Comparison of ENCODE assay signal across 26 mouse cellular contexts in genomic region chr3:103792566-103792965, GRCm38 (mm10). TPM values are rescaled to one million over a fixed set of nuclear protein-coding genes. Genes with fewer than 3 reads are reported as not detected.
DNase-seq lines count a peak whose midpoint lies in the region; ATAC-seq and TF ChIP-seq lines count a peak whose summit lies in the region.
"Had no signal": no experiment of that assay in that cellular context is flagged by ENCODE, and none has a peak within 500 bp of the region (broad histone marks: within the 10 kb centered on the region; RNA-seq: fewer than 3 reads in every experiment).

No protein-coding gene starts in this region.

- TF ChIP-seq CTCF in gastrocnemius, adult 2 months (IDR thresholded peaks at IDR 0.05): no peak

- ATAC-seq in heart, embryonic 12.5 days (ENCODE audit: insufficient number of reproducible peaks, low FRiP score): no peak
- ATAC-seq in liver, embryonic 12.5 days: no peak
- ATAC-seq in liver, embryonic 11.5 days (replicated peaks; ENCODE audit: low FRiP score): no peak
- ATAC-seq in liver, embryonic 16.5 days (ENCODE audit: low read depth): no peak
- ATAC-seq: CD4-positive, CD25-positive, alpha-beta regulatory T cell, adult 4 months; forebrain, embryonic 16.5 days; hindbrain, embryonic 16.5 days; intestine, embryonic 15.5 days; midbrain, embryonic 15.5 days had no signal

- H3K9me3 ChIP-seq in heart, embryonic 10.5 days: no peaks in the 10 kb centered on the region
- H3K9me3 ChIP-seq in heart, embryonic 12.5 days (replicated peaks): no peaks in the 10 kb centered on the region
- H3K9me3 ChIP-seq in liver, embryonic 12.5 days (replicated peaks): no peaks in the 10 kb centered on the region
- no peaks in the 10 kb centered on the region for H3K9me3 ChIP-seq in liver, embryonic 11.5 days (ENCODE audit: control insufficient read depth, low read length)
- H3K9me3 ChIP-seq in liver, embryonic 16.5 days (replicated peaks; ENCODE audit: control insufficient read depth, low read length): no peaks in the 10 kb centered on the region
- H3K9me3 ChIP-seq: embryonic facial prominence, embryonic 15.5 days; forebrain, embryonic 10.5 days; hindbrain, embryonic 10.5 days; intestine, embryonic 15.5 days; midbrain, embryonic 15.5 days; neural tube, embryonic 13.5 days had no signal

- no peaks in the 10 kb centered on the region for H3K27me3 ChIP-seq in heart, embryonic 10.5 days (ENCODE audit: insufficient read depth, poor library complexity, severe bottlenecking)
- 0 out of 2 replicates have a peak, but pooled peaks cover 4% of the 10 kb centered on the region for H3K27me3 ChIP-seq in heart, embryonic 12.5 days (replicated peaks)
- H3K27me3 ChIP-seq in liver, embryonic 12.5 days (replicated peaks): no peaks in the 10 kb centered on the region
- H3K27me3 ChIP-seq in liver, embryonic 11.5 days (replicated peaks; ENCODE audit: control insufficient read depth, insufficient read depth, low read length): no peaks in the 10 kb centered on the region
- H3K27me3 ChIP-seq in liver, embryonic 16.5 days (ENCODE audit: control insufficient read depth, insufficient read depth, low read depth, low read length): no peaks in the 10 kb centered on the region
- H3K27me3 ChIP-seq: embryonic facial prominence, embryonic 15.5 days; intestine, embryonic 15.5 days; midbrain, embryonic 15.5 days had no signal

- WGBS in heart, embryonic 10.5 days: 73% methylated on average over 1 of the region's 1 CpGs
- 69% methylated on average over 1 of the region's 1 CpGs for WGBS in heart, embryonic 12.5 days
- WGBS in liver, embryonic 12.5 days (ENCODE audit: insufficient replicate concordance): 75% methylated on average over 1 of the region's 1 CpGs
- WGBS in liver, embryonic 11.5 days: 82% methylated on average over 1 of the region's 1 CpGs
- WGBS in liver, embryonic 16.5 days (ENCODE audit: insufficient replicate concordance): 65% methylated on average over 1 of the region's 1 CpGs

- no peak for DNase-seq in gastrocnemius, adult 2 months
- DNase-seq in gastrocnemius, postnatal 36 days: no peak
- DNase-seq in heart, embryonic 10.5 days (ENCODE audit: low spot score): no peak
- DNase-seq in liver, embryonic 11.5 days (ENCODE audit: low spot score): no peak
- DNase-seq in lung, adult 18-20 months: no peak
- DNase-seq: adrenal gland, postnatal 25 days; cerebellum, adult 9-11 months; lung, postnatal 4 days; thymus, postnatal 36 days had no signal

- H3K4me2 ChIP-seq in heart, embryonic 12.5 days: no peak overlapping the region
- H3K4me2 ChIP-seq in liver, embryonic 12.5 days: peak overlapping the region; percentile 73; the same call in 1 of the 2 replicates
- no peak overlapping the region for H3K4me2 ChIP-seq in liver, embryonic 11.5 days
- H3K4me2 ChIP-seq in liver, embryonic 16.5 days (ENCODE audit: low read depth, low read length): 0 out of 2 replicates have a peak overlapping the region, but pooled peaks have one; percentile 81

- no peak overlapping the region; the same call in 1 of the 2 replicates for H3K4me3 ChIP-seq in gastrocnemius, adult 2 months
- H3K4me3 ChIP-seq in heart, embryonic 10.5 days: no peak overlapping the region
- H3K4me3 ChIP-seq in heart, embryonic 12.5 days: no peak overlapping the region
- H3K4me3 ChIP-seq in liver, embryonic 12.5 days: no peak overlapping the region
- no peak overlapping the region for H3K4me3 ChIP-seq in liver, embryonic 11.5 days (ENCODE audit: low read depth, low read length)
- H3K4me3 ChIP-seq in liver, embryonic 16.5 days (ENCODE audit: low read depth, low read length): no peak overlapping the region
- H3K4me3 ChIP-seq: intestine, embryonic 15.5 days had no signal

- H3K36me3 ChIP-seq in heart, embryonic 10.5 days: no peaks in the 10 kb centered on the region
- H3K36me3 ChIP-seq in heart, embryonic 12.5 days: no peaks in the 10 kb centered on the region
- peaks cover 5% of the 10 kb centered on the region; the same call in 1 of the 2 replicates for H3K36me3 ChIP-seq in liver, embryonic 12.5 days
- H3K36me3 ChIP-seq in liver, embryonic 11.5 days (ENCODE audit: control insufficient read depth, insufficient read depth, low read length): no peaks in the 10 kb centered on the region
- no peaks in the 10 kb centered on the region for H3K36me3 ChIP-seq in liver, embryonic 16.5 days (ENCODE audit: control insufficient read depth, insufficient read depth)
- H3K36me3 ChIP-seq: embryonic facial prominence, embryonic 15.5 days; forebrain, embryonic 10.5 days; hindbrain, embryonic 10.5 days; intestine, embryonic 15.5 days; midbrain, embryonic 15.5 days; neural tube, embryonic 13.5 days had no signal

- no peak overlapping the region for H3K9ac ChIP-seq in heart, embryonic 12.5 days
- no peak overlapping the region for H3K9ac ChIP-seq in liver, embryonic 12.5 days
- no peak overlapping the region for H3K9ac ChIP-seq in liver, embryonic 11.5 days (ENCODE audit: low read depth, low read length)
- peak overlapping the region; percentile 14; the same call in 1 of the 2 replicates for H3K9ac ChIP-seq in liver, embryonic 16.5 days (ENCODE audit: low read depth, low read length)
- H3K9ac ChIP-seq: embryonic facial prominence, embryonic 15.5 days; intestine, embryonic 15.5 days; midbrain, embryonic 15.5 days had no signal

- H3K4me1 ChIP-seq in heart, embryonic 10.5 days: peaks cover 8% of the 10 kb centered on the region
- H3K4me1 ChIP-seq in heart, embryonic 12.5 days (replicated peaks): peaks cover 11% of the 10 kb centered on the region
- H3K4me1 ChIP-seq in liver, embryonic 12.5 days: peaks cover 70% of the 10 kb centered on the region
- H3K4me1 ChIP-seq in liver, embryonic 11.5 days (replicated peaks; ENCODE audit: control insufficient read depth, insufficient read depth, low read length): peaks cover 12% of the 10 kb centered on the region; the same call in 1 of the 2 replicates
- peaks cover 54% of the 10 kb centered on the region for H3K4me1 ChIP-seq in liver, embryonic 16.5 days (ENCODE audit: control insufficient read depth, low read depth, low read length)
- H3K4me1 ChIP-seq: intestine, embryonic 15.5 days had no signal

- intact Hi-C loops in gastrocnemius, adult 2 months (cut with DNase I): no loop called here
- intact Hi-C loops in gastrocnemius, postnatal 36 days (cut with DNase I): no loop called here

- H3K27ac ChIP-seq in gastrocnemius, adult 2 months: peak overlapping the region; percentile 93
- peak overlapping the region; percentile 38; the same call in 1 of the 2 replicates for H3K27ac ChIP-seq in heart, embryonic 10.5 days
- H3K27ac ChIP-seq in heart, embryonic 12.5 days (ENCODE audit: poor library complexity, severe bottlenecking): no peak overlapping the region
- H3K27ac ChIP-seq in liver, embryonic 12.5 days: peak overlapping the region; percentile 91
- H3K27ac ChIP-seq in liver, embryonic 11.5 days (ENCODE audit: low read depth, low read length): no peak overlapping the region
- peak overlapping the region; percentile 96 for H3K27ac ChIP-seq in liver, embryonic 16.5 days (ENCODE audit: low read length)
- H3K27ac ChIP-seq: forebrain, embryonic 10.5 days; intestine, embryonic 15.5 days had no signal

RNA-seq across cellular contexts. Expression of gene Hipk1, which starts 1.2 kb away (rescaled TPM):
- 10 to 100 TPM; 67.2 to 73.7 TPM for total RNA-seq in gastrocnemius, adult 2 months (2021)
- total RNA-seq in gastrocnemius, postnatal 36 days (2021): 10 to 100 TPM; 53.8 to 61.3 TPM
- 8.2 and 9.5 TPM in 2 replicates for polyA plus RNA-seq in heart, embryonic 10.5 days (2016; fragmentation: Nextera tagmentation; extraction: Ambion mirVana)
- polyA plus RNA-seq in heart, embryonic 12.5 days (2016; fragmentation: Nextera tagmentation; extraction: Ambion mirVana): 13.5 and 14.9 TPM in 2 replicates
- 17.7 and 18.1 TPM in 2 replicates for polyA plus RNA-seq in liver, embryonic 12.5 days (2016; fragmentation: Nextera tagmentation; extraction: Ambion mirVana)
- 15.5 and 15.7 TPM in 2 replicates for polyA plus RNA-seq in liver, embryonic 11.5 days (2014; fragmentation: Nextera tagmentation; extraction: Ambion mirVana)
- polyA plus RNA-seq in liver, embryonic 16.5 days (2015; fragmentation: Nextera tagmentation; extraction: Ambion mirVana): 15.3 and 16.4 TPM in 2 replicates

RNA-seq across cellular contexts. Expression of gene Dclre1b, which starts 16.7 kb away (rescaled TPM):
- total RNA-seq in gastrocnemius, adult 2 months (2021): 1 to 10 TPM; 6.4 to 8.6 TPM
- total RNA-seq in gastrocnemius, postnatal 36 days (2021): 1 to 10 TPM; 2.5 to 5.1 TPM
- 25.7 and 25.8 TPM in 2 replicates for polyA plus RNA-seq in heart, embryonic 10.5 days (2016; fragmentation: Nextera tagmentation; extraction: Ambion mirVana)
- 18.1 and 19.8 TPM in 2 replicates for polyA plus RNA-seq in heart, embryonic 12.5 days (2016; fragmentation: Nextera tagmentation; extraction: Ambion mirVana)
- 28.4 and 30.8 TPM in 2 replicates for polyA plus RNA-seq in liver, embryonic 12.5 days (2016; fragmentation: Nextera tagmentation; extraction: Ambion mirVana)
- 35.1 and 36.8 TPM in 2 replicates for polyA plus RNA-seq in liver, embryonic 11.5 days (2014; fragmentation: Nextera tagmentation; extraction: Ambion mirVana)
- polyA plus RNA-seq in liver, embryonic 16.5 days (2015; fragmentation: Nextera tagmentation; extraction: Ambion mirVana): 24.1 and 28.5 TPM in 2 replicates

RNA-seq across cellular contexts. Expression of gene Ap4b1, which starts 16.8 kb away (rescaled TPM):
- total RNA-seq in gastrocnemius, adult 2 months (2021): 1 to 10 TPM; 7.1 to 8.8 TPM
- 10 to 100 TPM in 1 of 2 experiments, 1 to 10 TPM in 1; 7.4 to 10.8 TPM for total RNA-seq in gastrocnemius, postnatal 36 days (2021)
- 20.3 and 20.8 TPM in 2 replicates for polyA plus RNA-seq in heart, embryonic 10.5 days (2016; fragmentation: Nextera tagmentation; extraction: Ambion mirVana)
- polyA plus RNA-seq in heart, embryonic 12.5 days (2016; fragmentation: Nextera tagmentation; extraction: Ambion mirVana): 16.2 and 16.5 TPM in 2 replicates
- polyA plus RNA-seq in liver, embryonic 12.5 days (2016; fragmentation: Nextera tagmentation; extraction: Ambion mirVana): 18.7 and 19.4 TPM in 2 replicates
- polyA plus RNA-seq in liver, embryonic 11.5 days (2014; fragmentation: Nextera tagmentation; extraction: Ambion mirVana): 20.8 and 23.9 TPM in 2 replicates
- 15.2 and 15.9 TPM in 2 replicates for polyA plus RNA-seq in liver, embryonic 16.5 days (2015; fragmentation: Nextera tagmentation; extraction: Ambion mirVana)

RNA-seq across cellular contexts. Expression of gene Gm43064, which starts 16.8 kb away (rescaled TPM):
- total RNA-seq in gastrocnemius, adult 2 months (2021): under 1 TPM; 0.46 to 0.47 TPM
- total RNA-seq in gastrocnemius, postnatal 36 days (2021): under 1 TPM in 1 of 2 experiments, not detected in 1; 0.49 TPM
- polyA plus RNA-seq in heart, embryonic 10.5 days (2016; fragmentation: Nextera tagmentation; extraction: Ambion mirVana): not detected in 2 replicates
- 0.12 and 0.27 TPM in 2 replicates for polyA plus RNA-seq in heart, embryonic 12.5 days (2016; fragmentation: Nextera tagmentation; extraction: Ambion mirVana)
- polyA plus RNA-seq in liver, embryonic 12.5 days (2016; fragmentation: Nextera tagmentation; extraction: Ambion mirVana): 0.56 and 0.60 TPM in 2 replicates
- polyA plus RNA-seq in liver, embryonic 11.5 days (2014; fragmentation: Nextera tagmentation; extraction: Ambion mirVana): 0.75 TPM in 1 of 2 replicates, not detected in the other
- 0.70 and 1.1 TPM in 2 replicates for polyA plus RNA-seq in liver, embryonic 16.5 days (2015; fragmentation: Nextera tagmentation; extraction: Ambion mirVana)
- total RNA-seq: common myeloid progenitor, adult 5-6 weeks; megakaryocyte-erythroid progenitor cell, adult 5-6 weeks had no signal
- polyA plus RNA-seq: intestine, embryonic 15.5 days had no signal

RNA-seq across cellular contexts. Expression of gene Bcl2l15, which starts 39.8 kb away (rescaled TPM):
- under 1 TPM; 0.23 to 0.73 TPM for total RNA-seq in gastrocnemius, adult 2 months (2021)
- total RNA-seq in gastrocnemius, postnatal 36 days (2021): under 1 TPM in 1 of 2 experiments, not detected in 1; 0.44 TPM
- polyA plus RNA-seq in heart, embryonic 10.5 days (2016; fragmentation: Nextera tagmentation; extraction: Ambion mirVana): 0.13 and 1.4 TPM in 2 replicates
- polyA plus RNA-seq in heart, embryonic 12.5 days (2016; fragmentation: Nextera tagmentation; extraction: Ambion mirVana): 0.10 and 0.32 TPM in 2 replicates
- 1.6 and 1.7 TPM in 2 replicates for polyA plus RNA-seq in liver, embryonic 12.5 days (2016; fragmentation: Nextera tagmentation; extraction: Ambion mirVana)
- polyA plus RNA-seq in liver, embryonic 11.5 days (2014; fragmentation: Nextera tagmentation; extraction: Ambion mirVana): 0.63 and 1.2 TPM in 2 replicates
- 1.5 and 1.7 TPM in 2 replicates for polyA plus RNA-seq in liver, embryonic 16.5 days (2015; fragmentation: Nextera tagmentation; extraction: Ambion mirVana)
- total RNA-seq: granulocyte monocyte progenitor cell, adult 5-6 weeks had no signal
- polyA plus RNA-seq: embryonic facial prominence, embryonic 15.5 days; hindbrain, embryonic 10.5 days; kidney, embryonic 16.5 days; lung, embryonic 16.5 days had no signal

Comparison
In these comparisons a context has a peak if more than half of its experiments do, and no peak if none do; other contexts are left out.
1. H3K27ac ChIP-seq: peak in gastrocnemius, adult 2 months (single experiment), heart, embryonic 10.5 days (single experiment), liver, embryonic 12.5 days (single experiment) and liver, embryonic 16.5 days (single experiment); none in heart, embryonic 12.5 days (single experiment) and liver, embryonic 11.5 days (single experiment).
2. H3K4me2 ChIP-seq: peak in liver, embryonic 12.5 days (single experiment) and liver, embryonic 16.5 days (single experiment); none in heart, embryonic 12.5 days (single experiment) and liver, embryonic 11.5 days (single experiment).